Mouse (Mus musculus) ES-E14 (cell line): ENCODE results near the gene Wdcp.

Source experiments
- HCFC1 ChIP-seq: IDR thresholded peaks from 2 replicates; pipeline ENCODE4 v1.6.1; 2012; ENCODE audit warnings: low read length, inconsistent platforms, borderline replicate concordance; ENCODE audit not compliant: insufficient read depth
- ZC3H11A ChIP-seq: IDR thresholded peaks from 2 replicates; pipeline ENCODE4 v1.6.1; 2012; ENCODE audit warnings: low read depth, mild to moderate bottlenecking, inconsistent platforms, low read length, borderline replicate concordance

- TF ChIP-seq HCFC1, result no peak
- no peak for TF ChIP-seq ZC3H11A
Observed at GRCm38 (mm10) chr12:4888739-4889138, 45.6 kb downstream of the Wdcp start.
